Mouse (Mus musculus) hindbrain, embryonic 11.5 days (tissue): ENCODE results near the gene AC170998.1. TPM values are rescaled to one million over a fixed set of nuclear protein-coding genes. Genes with fewer than 3 reads are reported as not detected.

Experiments
- ATAC-seq: fragments of 200-750 bp; cut with Nextera tagmentation; 2 replicates; pipeline ENCODE4 v1.8.0; 2017; ENCODE audit warnings: mild to moderate bottlenecking, moderate TSS enrichment, moderate library complexity; ENCODE audit not compliant: low FRiP score
- DNase-seq: peaks from one replicate; pipeline ENCODE4 v3.0.0-alpha.2; 2015; ENCODE audit warnings: low spot score
- H3K27ac ChIP-seq: fragments of 300-500 bp; sonication (generic); 2 replicates; pipeline ENCODE4 v1.5.1; 2014; ENCODE audit warnings: mild to moderate bottlenecking, low read depth, low read length
- H3K27me3 ChIP-seq: fragments of 300-500 bp; sonication (generic); 2 replicates; pipeline ENCODE4 v1.6.1; 2014; ENCODE audit warnings: mild to moderate bottlenecking, low read length, moderate library complexity, mixed read lengths; ENCODE audit not compliant: control insufficient read depth, insufficient read depth
- H3K36me3 ChIP-seq: fragments of 300-500 bp; sonication (generic); 2 replicates; pipeline ENCODE4 v1.6.1; 2014; ENCODE audit warnings: mild to moderate bottlenecking, low read length, moderate library complexity, mixed read lengths; ENCODE audit not compliant: control insufficient read depth, insufficient read depth
- H3K4me1 ChIP-seq: fragments of 300-500 bp; sonication (generic); replicated peaks from 2 replicates; pipeline ENCODE4 v1.6.1; 2014; ENCODE audit warnings: low read length, mixed read lengths; ENCODE audit not compliant: control insufficient read depth, insufficient read depth
- H3K4me2 ChIP-seq: fragments of 300-500 bp; sonication (generic); replicated peaks from 2 replicates; pipeline ENCODE4 v1.6.1; 2014; ENCODE audit warnings: mild to moderate bottlenecking, low read depth, low read length
- H3K4me3 ChIP-seq: fragments of 300-500 bp; sonication (generic); 2 replicates; pipeline ENCODE4 v1.5.1; 2014; ENCODE audit warnings: low read depth, low read length
- H3K9ac ChIP-seq: fragments of 300-500 bp; sonication (generic); 2 replicates; pipeline ENCODE4 v1.6.1; 2014; ENCODE audit warnings: low read depth, low read length
- H3K9me3 ChIP-seq: fragments of 300-500 bp; sonication (generic); 2 replicates; pipeline ENCODE4 v1.6.1; 2016; ENCODE audit warnings: low read length; ENCODE audit not compliant: control insufficient read depth
- WGBS: fragments of 180-500 bp; shearing (Covaris S2); extraction: QIAGEN DNeasy Blood & Tissue Kit; methylation state at CpG from one replicate; pipeline ENCODE4 v1.1.7; 2014; 5-methylcytosine and 5-hydroxymethylcytosine counted together
- polyA plus RNA-seq: library from polyadenylated mRNA; unstranded; fragments of >200 nt; fragmentation: Nextera tagmentation; extraction: Ambion mirVana; gene quantifications from 2 replicates; pipeline ENCODE4 v1.2.1, GENCODE M21; 2014

Gene AC170998.1
- polyA plus RNA-seq, result 0.70 and 1.5 TPM in 2 replicates

- Histone ChIP-seq H3K27me3 (no peaks in the 10 kb centered on the region), H3K9me3 (no peaks in the 10 kb centered on the region), H3K36me3 (peaks cover 6% of the 10 kb centered on the region; the same call in 1 of the 2 replicates), H3K27ac (no peak within 1 kb of the TSS), H3K9ac (no peak within 1 kb of the TSS), H3K4me3 (no peak within 1 kb of the TSS), H3K4me2 (no peak within 1 kb of the TSS), H3K4me1 (no peaks in the 10 kb centered on the region)
- ATAC-seq, result no peak
- 95% methylated on average over 4 of the region's 4 CpGs for WGBS
- no peak for DNase-seq
Measured at GRCm38 (mm10) chr17:28725783-28726182, at the start of gene AC170998.1. AC170998.1 (plus strand) TSS chr17:28726083.

GRCm38 (mm10) chr17:28682311-28683084, 43.4 kb upstream of the AC170998.1 start:
- no peak for DNase-seq
- Histone ChIP-seq H3K9me3 (no peaks in the 10 kb centered on the region), H3K4me1 (no peaks in the 10 kb centered on the region), H3K4me2 (no peak overlapping the region), H3K27me3 (no peaks in the 10 kb centered on the region), H3K9ac (no peak overlapping the region), H3K27ac (no peak overlapping the region; the same call in 1 of the 2 replicates), H3K4me3 (no peak overlapping the region), H3K36me3 (no peaks in the 10 kb centered on the region)
- ATAC-seq, result no peak
- 81% methylated on average over 13 of the region's 13 CpGs for WGBS

DNA sequence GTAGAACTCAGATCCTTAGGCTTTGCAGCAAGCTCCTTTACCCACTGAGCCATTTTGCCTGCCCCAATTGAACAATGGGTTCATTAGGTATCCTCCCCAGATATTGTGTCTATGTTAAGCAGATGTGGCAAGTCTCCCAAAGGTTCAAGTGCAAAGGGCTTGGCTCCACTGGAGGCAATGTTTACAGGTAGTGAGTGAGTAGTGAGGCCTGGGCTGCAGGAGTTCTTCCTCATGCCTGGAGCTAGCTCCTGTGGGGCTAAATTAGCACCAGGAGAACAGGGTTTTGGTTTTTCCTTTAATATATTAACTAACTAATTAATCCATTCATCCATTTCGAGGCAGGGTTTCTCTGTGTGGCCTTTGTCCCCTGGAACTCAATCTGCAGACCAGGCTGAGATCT, 42.3 kb upstream of the AC170998.1 start:
- no peaks in the 10 kb centered on the region; the same call in 1 of the 2 replicates for H3K27me3 ChIP-seq
- H3K36me3 ChIP-seq, result no peaks in the 10 kb centered on the region
- no peak overlapping the region for H3K9ac ChIP-seq
- H3K4me3 ChIP-seq, result no peak overlapping the region
- H3K27ac ChIP-seq, result no peak overlapping the region
- H3K4me1 ChIP-seq, result no peaks in the 10 kb centered on the region
- ATAC-seq (no peak), DNase-seq (no peak)
- no peak overlapping the region for H3K4me2 ChIP-seq
- 65% methylated on average over 1 of the region's 1 CpGs for WGBS
- no peaks in the 10 kb centered on the region for H3K9me3 ChIP-seq

DNA sequence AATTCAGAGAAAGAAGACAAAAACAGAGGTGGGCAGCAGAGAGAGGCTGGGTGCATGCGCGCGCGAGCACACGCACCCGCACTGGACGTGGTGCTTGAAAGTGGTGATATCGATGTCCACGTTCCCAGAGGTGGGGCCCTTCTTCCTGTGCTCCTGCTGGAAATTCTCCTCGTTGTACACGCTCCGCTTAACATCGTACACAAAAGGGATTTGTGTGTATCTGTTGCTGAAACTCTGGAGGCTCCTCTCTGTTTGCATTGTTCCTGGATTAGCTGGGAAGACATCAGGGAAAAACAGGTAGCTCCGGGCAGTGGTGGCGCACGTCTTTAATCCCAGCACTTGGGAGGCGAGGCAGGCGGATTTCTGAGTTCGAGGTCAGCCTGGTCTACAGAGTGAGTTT, 41.3 kb upstream of the AC170998.1 start:
- Histone ChIP-seq H3K27ac (no peak overlapping the region), H3K9ac (no peak overlapping the region), H3K36me3 (no peaks in the 10 kb centered on the region), H3K4me2 (no peak overlapping the region), H3K4me1 (peaks cover 3% of the 10 kb centered on the region), H3K4me3 (no peak overlapping the region), H3K27me3 (peaks cover 8% of the 10 kb centered on the region), H3K9me3 (no peaks in the 10 kb centered on the region)
- ATAC-seq (no peak), DNase-seq (no peak)
- WGBS, result 75% methylated on average over 19 of the region's 19 CpGs

DNA sequence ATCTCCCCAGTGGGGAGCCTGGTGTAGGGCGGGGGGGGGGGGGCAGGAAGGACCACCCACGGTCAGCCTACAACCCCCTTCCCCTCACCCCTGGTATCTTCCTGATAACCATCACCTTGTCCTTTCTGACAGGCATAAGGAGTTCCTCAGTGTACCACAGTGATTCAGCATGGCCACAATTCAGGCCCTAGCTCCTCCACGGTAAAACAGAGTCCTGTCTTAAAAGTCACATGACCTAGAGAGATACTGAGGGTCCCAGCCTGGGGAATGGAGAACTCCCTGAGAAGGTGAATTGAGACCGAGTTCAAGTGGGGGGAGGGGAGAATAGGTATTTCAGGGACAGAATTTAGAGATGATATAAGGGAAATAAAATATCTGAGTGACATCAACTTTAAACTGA, 38.5 kb upstream of the AC170998.1 start:
- Histone ChIP-seq H3K36me3 (no peaks in the 10 kb centered on the region), H3K4me1 (peaks cover 6% of the 10 kb centered on the region), H3K4me3 (no peak overlapping the region), H3K9ac (no peak overlapping the region), H3K27me3 (peaks cover 11% of the 10 kb centered on the region), H3K9me3 (no peaks in the 10 kb centered on the region), H3K27ac (no peak overlapping the region), H3K4me2 (no peak overlapping the region)
- DNase-seq (no peak), ATAC-seq (no peak)
- 56% methylated on average over 4 of the region's 4 CpGs for WGBS

GRCm38 (mm10) chr17:28689586-28690283, 36.1 kb upstream of the AC170998.1 start, which contains the start of gene Slc26a8:
Slc26a8 (minus strand) TSS chr17:28690233.
- H3K4me3 ChIP-seq, result peak within 1 kb of the TSS; percentile 98
- no peaks in the 10 kb centered on the region for H3K9me3 ChIP-seq
- peaks cover 6% of the 10 kb centered on the region for H3K4me1 ChIP-seq
- H3K27ac ChIP-seq, result peak within 1 kb of the TSS; percentile 94
- WGBS, result 10% methylated on average over 40 of the region's 40 CpGs
- H3K9ac ChIP-seq, result peak within 1 kb of the TSS; percentile 95
- DNase-seq (peak; percentile 41), ATAC-seq (no peak)
- H3K4me2 ChIP-seq, result peak within 1 kb of the TSS; percentile 84
- no peaks in the 10 kb centered on the region for H3K36me3 ChIP-seq
- peaks cover 11% of the 10 kb centered on the region for H3K27me3 ChIP-seq

DNA sequence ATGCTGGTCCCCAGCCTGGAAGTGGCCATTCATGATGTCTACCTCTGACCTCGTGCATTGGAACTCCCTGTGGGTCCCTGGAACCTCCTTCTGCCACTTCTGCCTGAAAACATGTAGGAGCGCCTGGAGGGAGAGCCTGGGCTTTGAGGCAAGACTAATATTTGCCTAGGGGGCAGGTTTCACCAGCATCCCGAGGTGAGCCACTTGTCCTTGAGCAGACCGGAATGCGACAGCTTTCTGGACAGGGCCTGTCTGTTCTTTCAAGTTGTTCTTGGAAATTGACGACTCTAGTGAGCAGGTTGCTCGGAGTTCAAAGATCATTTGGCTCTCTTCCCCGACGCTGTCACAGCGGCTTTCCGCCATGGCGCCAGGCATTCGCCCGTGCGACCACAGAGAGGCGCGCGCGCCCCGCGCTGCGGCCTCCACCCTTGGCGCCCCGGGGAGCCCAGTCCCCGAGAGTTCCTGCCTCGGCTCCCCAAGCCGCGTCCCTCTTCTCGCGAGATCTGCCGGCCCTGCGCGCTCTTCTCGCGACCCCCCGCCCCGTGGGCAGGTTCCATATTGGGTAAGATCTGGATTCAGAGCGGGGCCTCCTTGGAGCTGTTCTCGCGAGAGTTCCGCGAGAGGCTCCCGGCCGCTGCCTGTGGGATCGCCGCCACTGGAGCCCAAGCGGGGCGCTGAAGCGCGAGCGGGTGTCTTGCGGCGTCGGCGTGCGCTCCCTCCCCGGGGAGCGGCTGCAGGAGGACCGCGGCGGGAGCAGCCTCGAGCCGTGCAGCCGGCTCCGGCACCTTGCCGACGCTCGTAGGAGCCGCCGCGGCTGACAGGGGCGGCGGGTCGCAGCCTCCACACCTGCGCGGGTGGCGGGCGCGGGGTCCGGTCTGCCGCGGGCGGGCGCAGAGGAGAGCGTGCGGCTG, 34.9 kb upstream of the AC170998.1 start, which contains the start of gene Mapk14:
Mapk14 (plus strand) TSS at position 554 of the 911 bp plus-strand sequence.
- Histone ChIP-seq H3K4me1 (peaks cover 6% of the 10 kb centered on the region), H3K9ac (peak within 1 kb of the TSS; percentile 95), H3K4me2 (peak within 1 kb of the TSS; percentile 63), H3K9me3 (no peaks in the 10 kb centered on the region), H3K27ac (peak within 1 kb of the TSS; percentile 94), H3K27me3 (peaks cover 11% of the 10 kb centered on the region), H3K36me3 (no peaks in the 10 kb centered on the region), H3K4me3 (peak within 1 kb of the TSS; percentile 98)
- WGBS, result under 1% methylated on average over 75 of the region's 86 CpGs
- DNase-seq, result peak; percentile 99
- peak; percentile 94 for ATAC-seq

DNA sequence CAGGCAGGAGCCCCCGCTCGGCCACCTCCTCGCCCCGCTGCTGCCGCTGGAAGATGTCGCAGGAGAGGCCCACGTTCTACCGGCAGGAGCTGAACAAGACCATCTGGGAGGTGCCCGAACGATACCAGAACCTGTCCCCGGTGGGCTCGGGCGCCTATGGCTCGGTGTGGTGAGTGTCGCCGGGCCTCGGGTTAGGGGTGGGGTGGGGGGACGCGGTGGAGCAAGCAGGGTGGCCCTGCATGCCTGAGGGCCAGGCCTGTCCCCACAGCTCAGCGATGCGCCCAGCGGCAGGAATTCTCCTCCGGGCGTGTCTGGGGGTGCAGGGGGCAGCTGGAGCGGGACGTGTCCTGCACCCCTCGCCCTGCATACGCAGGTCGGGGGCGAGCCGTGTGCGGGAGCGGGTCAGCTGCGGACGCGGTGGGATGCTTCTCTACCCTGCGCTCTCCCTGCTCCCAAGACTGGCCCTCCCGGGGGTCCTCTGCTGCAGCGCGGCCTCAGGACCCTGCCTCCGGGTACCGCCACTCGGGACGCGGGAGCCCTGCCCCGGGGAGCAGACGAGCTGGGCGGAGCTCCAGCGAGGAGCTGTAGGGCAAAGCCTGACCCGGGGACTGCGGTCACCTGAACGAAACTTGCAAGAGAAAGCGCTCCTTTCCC, 34.1 kb upstream of the AC170998.1 start:
- Histone ChIP-seq H3K4me1 (peaks cover 6% of the 10 kb centered on the region), H3K9me3 (no peaks in the 10 kb centered on the region), H3K36me3 (no peaks in the 10 kb centered on the region), H3K4me3 (peak overlapping the region; percentile 98), H3K4me2 (peak overlapping the region; percentile 63), H3K27ac (peak overlapping the region; percentile 94), H3K9ac (peak overlapping the region; percentile 95), H3K27me3 (peaks cover 11% of the 10 kb centered on the region)
- DNase-seq (peak; percentile 65), ATAC-seq (peak; percentile 77)
- 0% methylated on average over 53 of the region's 53 CpGs for WGBS
